8 mouse cellular contexts compared by ENCODE assay signal in genomic region chr1:85703245-85704186, GRCm38 (mm10). TPM values are rescaled to one million over a fixed set of nuclear protein-coding genes. Genes with fewer than 3 reads are reported as not detected.
A peak's percentile ranks its signal among the peaks of the same experiment; 100 is the strongest.
DNase-seq lines count a peak whose midpoint lies in the region; ATAC-seq and TF ChIP-seq lines count a peak whose summit lies in the region.

No protein-coding gene starts in this region.

- 0 out of 2 replicates have a peak, but pooled peaks cover 6% of the 10 kb centered on the region for H3K4me1 ChIP-seq in embryonic facial prominence, embryonic 10.5 days
- H3K4me1 ChIP-seq in intestine, postnatal 0 days (replicated peaks; ENCODE audit: control insufficient read depth, insufficient read depth, low read length), result no peaks in the 10 kb centered on the region
- peaks cover 6% of the 10 kb centered on the region; the same call in 1 of the 2 replicates for H3K4me1 ChIP-seq in midbrain, embryonic 10.5 days

- 29% methylated on average over 22 of the region's 22 CpGs for WGBS in embryonic facial prominence, embryonic 10.5 days
- 17% methylated on average over 22 of the region's 22 CpGs for WGBS in intestine, postnatal 0 days
- 30% methylated on average over 22 of the region's 22 CpGs for WGBS in midbrain, embryonic 10.5 days

- peak; percentile 85 for DNase-seq in adrenal gland, postnatal 14 days
- peak; percentile 85 for DNase-seq in embryonic facial prominence, embryonic 10.5 days (ENCODE audit: low spot score)
- peak; percentile 29 to 31 for DNase-seq in left cerebral cortex, postnatal 36 days (ENCODE audit: low spot score in 2 of 2)
- DNase-seq in midbrain, embryonic 10.5 days (ENCODE audit: low spot score), result peak; percentile 75
- peak; percentile 79 for DNase-seq in right cerebral cortex, postnatal 4 days
- DNase-seq in yolk sac, embryonic 10.5 days (ENCODE audit: low spot score), result peak; percentile 63

- no peaks in the 10 kb centered on the region for H3K27me3 ChIP-seq in embryonic facial prominence, embryonic 10.5 days (replicated peaks; ENCODE audit: low read depth, poor library complexity, severe bottlenecking)
- H3K27me3 ChIP-seq in intestine, postnatal 0 days (replicated peaks; ENCODE audit: control insufficient read depth, insufficient read depth, low read length), result no peaks in the 10 kb centered on the region
- H3K27me3 ChIP-seq in midbrain, embryonic 10.5 days (ENCODE audit: low read depth, poor library complexity, severe bottlenecking), result no peaks in the 10 kb centered on the region

- H3K9me3 ChIP-seq in embryonic facial prominence, embryonic 10.5 days, result no peaks in the 10 kb centered on the region
- no peaks in the 10 kb centered on the region for H3K9me3 ChIP-seq in intestine, postnatal 0 days (ENCODE audit: control insufficient read depth)
- no peaks in the 10 kb centered on the region for H3K9me3 ChIP-seq in midbrain, embryonic 10.5 days (replicated peaks)

- no peak for TF ChIP-seq CTCF in intestine, postnatal 0 days (IDR thresholded peaks at IDR 0.05; ENCODE audit: low read depth)

- peak overlapping the region; percentile 54 for H3K4me3 ChIP-seq in embryonic facial prominence, embryonic 10.5 days
- H3K4me3 ChIP-seq in intestine, postnatal 0 days (ENCODE audit: low read depth, low read length), result peak overlapping the region; percentile 14; the same call in 1 of the 2 replicates
- H3K4me3 ChIP-seq in midbrain, embryonic 10.5 days, result peak overlapping the region; percentile 49

- H3K4me2 ChIP-seq in intestine, postnatal 0 days (replicated peaks; ENCODE audit: low read depth), result peak overlapping the region; percentile 58

- ATAC-seq in granulocyte monocyte progenitor cell, adult 5-6 weeks (replicated peaks; ENCODE audit: poor library complexity, severe bottlenecking), result peak; percentile 92
- ATAC-seq in intestine, postnatal 0 days, result peak; percentile 89

- no peak overlapping the region for H3K9ac ChIP-seq in intestine, postnatal 0 days (ENCODE audit: low read depth, low read length)

- intact Hi-C loops in left cerebral cortex, postnatal 36 days (cut with DNase I), result no loop called here

- H3K36me3 ChIP-seq in embryonic facial prominence, embryonic 10.5 days (replicated peaks), result no peaks in the 10 kb centered on the region
- no peaks in the 10 kb centered on the region for H3K36me3 ChIP-seq in intestine, postnatal 0 days (ENCODE audit: control insufficient read depth, insufficient read depth)
- no peaks in the 10 kb centered on the region for H3K36me3 ChIP-seq in midbrain, embryonic 10.5 days

- peak overlapping the region; percentile 67 for H3K27ac ChIP-seq in embryonic facial prominence, embryonic 10.5 days (replicated peaks)
- no peak overlapping the region; the same call in 1 of the 2 replicates for H3K27ac ChIP-seq in intestine, postnatal 0 days (ENCODE audit: low read depth, low read length)
- peak overlapping the region; percentile 69 for H3K27ac ChIP-seq in midbrain, embryonic 10.5 days (replicated peaks)

RNA-seq across cellular contexts. Expression of gene Sp100, which starts 53.7 kb away (rescaled TPM):
- total RNA-seq in adrenal gland, postnatal 14 days (2021), result 13.2 and 35.0 TPM in 2 replicates
- 0.26 and 0.34 TPM in 2 replicates for polyA plus RNA-seq in embryonic facial prominence, embryonic 10.5 days (2016; fragmentation: Nextera tagmentation; extraction: Ambion mirVana)
- 109 and 124 TPM in 2 replicates for total RNA-seq in granulocyte monocyte progenitor cell, adult 5-6 weeks (2014; fragmentation: Nextera tagmentation)
- total RNA-seq in granulocyte monocyte progenitor cell, adult 5-6 weeks (2017), result 68.7 and 78.7 TPM in 2 replicates
- polyA plus RNA-seq in intestine, postnatal 0 days (2015; fragmentation: Nextera tagmentation; extraction: Ambion mirVana), result 4.2 and 6.2 TPM in 2 replicates
- 1 to 10 TPM; 2.0 to 3.6 TPM for total RNA-seq in left cerebral cortex, postnatal 36 days (2021)
- 0.39 and 0.71 TPM in 2 replicates for polyA plus RNA-seq in midbrain, embryonic 10.5 days (2016; fragmentation: Nextera tagmentation; extraction: Ambion mirVana)

Comparison
In these comparisons a context has a peak if more than half of its experiments do, and no peak if none do; other contexts are left out.
1. DNase-seq: peak in every context shown above with its lines; median percentile 85 in adrenal gland, postnatal 14 days; 85 in embryonic facial prominence, embryonic 10.5 days; 79 in right cerebral cortex, postnatal 4 days; 75 in midbrain, embryonic 10.5 days; 63 in yolk sac, embryonic 10.5 days; 30 in left cerebral cortex, postnatal 36 days.